Mouse (Mus musculus) heart, embryonic 11.5 days (tissue): ENCODE results near the gene Nrip3. TPM values are rescaled to one million over a fixed set of nuclear protein-coding genes. Genes with fewer than 3 reads are reported as not detected.

Source experiments
- ATAC-seq: fragments of 200-750 bp; cut with Nextera tagmentation; replicated peaks from 2 replicates; pipeline ENCODE4 v1.8.0; 2017; ENCODE audit warnings: moderate library complexity; ENCODE audit not compliant: insufficient number of reproducible peaks, low FRiP score, low TSS enrichment
- H3K27ac ChIP-seq: fragments of 300-500 bp; sonication (generic); 2 replicates; pipeline ENCODE4 v1.5.1; 2014; ENCODE audit warnings: mild to moderate bottlenecking, low read depth, low read length
- H3K27me3 ChIP-seq: fragments of 300-500 bp; sonication (generic); 2 replicates; pipeline ENCODE4 v1.6.1; 2014; ENCODE audit warnings: mild to moderate bottlenecking, low read length, mixed read lengths; ENCODE audit not compliant: control insufficient read depth, insufficient read depth
- H3K36me3 ChIP-seq: fragments of 300-500 bp; sonication (generic); 2 replicates; pipeline ENCODE4 v1.6.1; 2014; ENCODE audit warnings: mild to moderate bottlenecking, low read length, moderate library complexity, mixed read lengths; ENCODE audit not compliant: control insufficient read depth, insufficient read depth
- H3K4me1 ChIP-seq: fragments of 300-500 bp; sonication (generic); 2 replicates; pipeline ENCODE4 v1.6.1; 2014; ENCODE audit warnings: low read length; ENCODE audit not compliant: control insufficient read depth, insufficient read depth
- H3K4me2 ChIP-seq: fragments of 300-500 bp; sonication (generic); 2 replicates; pipeline ENCODE4 v1.6.1; 2014; ENCODE audit warnings: mild to moderate bottlenecking, moderate library complexity
- H3K4me3 ChIP-seq: fragments of 300-500 bp; sonication (generic); 2 replicates; pipeline ENCODE4 v1.5.1; 2014; ENCODE audit warnings: low read depth, low read length
- H3K9ac ChIP-seq: fragments of 300-500 bp; sonication (generic); 2 replicates; pipeline ENCODE4 v1.6.1; 2014; ENCODE audit warnings: mild to moderate bottlenecking, low read depth, low read length, moderate library complexity
- H3K9me3 ChIP-seq: fragments of 300-500 bp; sonication (generic); replicated peaks from 2 replicates; pipeline ENCODE4 v1.6.1; 2016; ENCODE audit warnings: low read length; ENCODE audit not compliant: control insufficient read depth
- WGBS: fragments of 180-500 bp; shearing (Covaris S2); extraction: QIAGEN DNeasy Blood & Tissue Kit; methylation state at CpG from one replicate; pipeline ENCODE4 v1.1.7; 2014; ENCODE audit not compliant: insufficient replicate concordance; 5-methylcytosine and 5-hydroxymethylcytosine counted together
- polyA plus RNA-seq: library from polyadenylated mRNA; unstranded; fragments of >200 nt; fragmentation: Nextera tagmentation; extraction: Ambion mirVana; gene quantifications from 2 replicates; pipeline ENCODE4 v1.2.1, GENCODE M21; 2014

Gene Nrip3
- 0.62 TPM in 2 replicates for polyA plus RNA-seq

DNA sequence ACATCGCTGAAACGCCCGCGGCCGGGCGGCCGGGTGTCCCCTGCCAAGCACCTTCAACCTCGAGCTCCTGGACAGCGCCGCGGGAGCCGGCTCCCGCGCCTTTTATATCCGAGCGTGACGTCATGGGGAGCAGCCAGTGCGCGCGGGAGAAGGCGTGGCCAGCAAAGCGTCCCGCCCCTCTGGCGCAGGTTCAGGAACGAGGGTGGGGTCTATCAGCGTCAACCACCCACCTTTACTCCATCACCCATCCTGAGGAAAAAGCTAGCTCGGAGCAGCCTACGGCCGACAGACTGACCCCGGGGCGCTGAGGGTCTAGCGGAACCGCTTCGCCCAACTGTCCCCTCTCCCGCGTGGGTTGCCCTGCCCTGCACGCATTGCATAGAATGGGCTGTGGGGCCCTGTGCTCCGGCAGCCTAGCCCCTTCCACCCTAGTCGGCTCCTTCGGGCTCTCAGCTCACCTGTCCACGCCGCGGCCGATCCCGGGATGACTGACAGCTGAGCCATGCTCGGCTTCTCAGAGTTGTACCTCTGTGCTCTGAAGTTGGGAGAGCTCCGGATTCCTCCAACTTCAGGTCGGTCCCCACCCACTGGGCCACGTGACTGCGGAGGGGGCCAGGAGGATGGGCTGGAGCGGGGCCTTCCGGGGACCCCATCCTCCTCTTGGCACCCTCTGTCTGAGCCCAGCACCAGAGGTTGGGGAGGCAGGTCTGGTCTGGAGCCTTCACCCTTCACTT, at the start of gene Nrip3:
Nrip3 (minus strand) TSS at position 556 of the 734 bp plus-strand sequence.
- H3K4me3 ChIP-seq, result peak within 1 kb of the TSS; percentile 56
- WGBS, result 2% methylated on average over 52 of the region's 52 CpGs
- ATAC-seq, result peak; percentile 83
- peak within 1 kb of the TSS; percentile 98 for H3K4me2 ChIP-seq
- peaks cover 38% of the 10 kb centered on the region for H3K27me3 ChIP-seq
- H3K4me1 ChIP-seq, result peaks cover 10% of the 10 kb centered on the region
- H3K9ac ChIP-seq, result peak within 1 kb of the TSS; percentile 56; the same call in 1 of the 2 replicates
- no peak within 1 kb of the TSS for H3K27ac ChIP-seq
- H3K36me3 ChIP-seq, result no peaks in the 10 kb centered on the region
- no peaks in the 10 kb centered on the region for H3K9me3 ChIP-seq

DNA sequence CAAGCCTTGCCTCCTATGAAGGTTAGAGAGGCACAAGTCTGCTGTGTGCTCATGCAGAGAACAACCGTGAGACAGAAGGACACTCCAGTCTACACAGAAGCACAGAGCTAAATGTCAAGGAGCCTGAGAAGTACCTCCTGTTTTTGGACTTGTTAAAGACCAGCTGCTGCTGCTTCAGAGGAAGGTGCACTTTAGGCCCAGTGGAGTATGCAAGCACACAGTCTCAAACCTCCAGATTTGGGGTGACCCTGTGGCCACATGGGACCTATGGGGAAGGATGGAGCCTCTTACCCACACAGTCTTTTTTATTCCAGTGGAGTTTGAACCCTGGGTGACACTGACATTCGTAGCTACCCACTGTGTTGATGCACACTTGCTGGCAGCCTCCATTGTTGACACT, 49.6 kb upstream of the Nrip3 start:
- Histone ChIP-seq H3K4me3 (no peak overlapping the region), H3K9me3 (no peaks in the 10 kb centered on the region), H3K4me1 (peaks cover 5% of the 10 kb centered on the region; the same call in 1 of the 2 replicates), H3K9ac (no peak overlapping the region), H3K36me3 (no peaks in the 10 kb centered on the region), H3K27ac (no peak overlapping the region), H3K27me3 (no peaks in the 10 kb centered on the region), H3K4me2 (no peak overlapping the region)
- ATAC-seq, result no peak
- 73% methylated on average over 2 of the region's 2 CpGs for WGBS

DNA sequence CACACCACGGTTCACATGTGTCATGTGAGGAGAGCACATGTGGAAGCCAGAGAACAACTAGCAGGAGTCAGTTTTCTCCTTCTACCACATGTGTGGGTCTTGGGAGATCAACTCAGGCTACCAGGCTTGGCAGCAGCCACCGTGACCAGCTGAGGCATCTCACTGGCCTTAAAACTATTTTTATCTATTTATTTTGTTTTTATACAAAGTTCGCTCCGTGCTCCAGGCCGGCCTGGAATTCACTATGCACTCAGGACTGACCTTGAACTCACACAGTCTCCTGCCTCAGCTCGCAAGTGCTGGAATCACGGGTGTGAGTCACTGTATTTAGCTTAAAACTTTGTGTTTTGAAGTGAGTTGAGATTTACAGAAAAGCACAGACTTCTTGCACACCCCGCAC, 45.1 kb upstream of the Nrip3 start:
- Histone ChIP-seq H3K27me3 (no peaks in the 10 kb centered on the region), H3K36me3 (no peaks in the 10 kb centered on the region), H3K4me3 (no peak overlapping the region), H3K9ac (no peak overlapping the region), H3K9me3 (no peaks in the 10 kb centered on the region), H3K4me1 (no peaks in the 10 kb centered on the region), H3K27ac (no peak overlapping the region), H3K4me2 (no peak overlapping the region)
- ATAC-seq, result no peak
- 69% methylated on average over 8 of the region's 8 CpGs for WGBS

DNA sequence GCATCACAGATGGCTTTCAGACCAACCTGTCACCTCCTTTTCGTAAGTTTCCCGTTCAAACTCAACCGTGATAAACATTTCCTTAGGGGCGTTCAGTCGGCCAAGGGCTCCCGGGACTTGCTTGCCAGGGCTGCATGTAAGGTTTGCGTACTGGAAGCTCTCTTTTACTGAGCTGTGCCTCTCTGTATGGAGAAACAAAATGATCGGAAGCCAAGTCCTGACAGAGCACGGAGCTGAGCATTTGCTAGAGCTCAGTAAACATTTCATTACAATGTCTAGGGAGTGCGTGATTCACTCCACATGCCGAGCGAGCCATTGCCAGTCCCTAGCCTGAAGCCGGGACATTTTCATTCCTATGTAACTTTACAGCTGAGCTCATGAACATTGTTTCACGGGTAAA, 43.5 kb upstream of the Nrip3 start:
- no peak overlapping the region for H3K27ac ChIP-seq
- 71% methylated on average over 14 of the region's 14 CpGs for WGBS
- no peaks in the 10 kb centered on the region for H3K36me3 ChIP-seq
- no peaks in the 10 kb centered on the region for H3K9me3 ChIP-seq
- no peak for ATAC-seq
- H3K27me3 ChIP-seq, result no peaks in the 10 kb centered on the region
- H3K4me2 ChIP-seq, result no peak overlapping the region
- H3K9ac ChIP-seq, result no peak overlapping the region
- H3K4me1 ChIP-seq, result no peaks in the 10 kb centered on the region
- no peak overlapping the region for H3K4me3 ChIP-seq

DNA sequence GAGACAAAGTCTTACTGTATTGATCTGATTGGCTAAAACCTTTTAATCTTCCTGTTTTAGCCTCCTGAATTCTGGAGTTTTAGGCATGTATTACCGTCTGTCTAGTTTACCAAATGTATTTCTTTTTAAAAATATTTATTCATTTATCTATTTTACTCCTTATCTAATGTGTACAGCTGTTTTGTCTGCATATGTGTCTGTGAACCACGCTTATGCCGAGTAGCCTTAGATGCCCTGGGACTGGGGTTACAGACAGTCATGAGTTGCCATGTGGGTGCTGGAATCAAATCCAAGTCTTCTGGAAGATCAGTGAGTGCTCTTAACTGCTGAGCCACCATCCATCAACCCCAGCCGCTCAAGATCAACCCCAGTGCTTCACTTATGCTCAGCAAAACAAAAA, 36.8 kb upstream of the Nrip3 start:
- no peak for ATAC-seq
- Histone ChIP-seq H3K4me2 (no peak overlapping the region), H3K4me3 (no peak overlapping the region), H3K27ac (no peak overlapping the region), H3K36me3 (no peaks in the 10 kb centered on the region), H3K9ac (no peak overlapping the region), H3K27me3 (no peaks in the 10 kb centered on the region), H3K9me3 (no peaks in the 10 kb centered on the region), H3K4me1 (no peaks in the 10 kb centered on the region)
- WGBS, result 74% methylated on average over 4 of the region's 4 CpGs

DNA sequence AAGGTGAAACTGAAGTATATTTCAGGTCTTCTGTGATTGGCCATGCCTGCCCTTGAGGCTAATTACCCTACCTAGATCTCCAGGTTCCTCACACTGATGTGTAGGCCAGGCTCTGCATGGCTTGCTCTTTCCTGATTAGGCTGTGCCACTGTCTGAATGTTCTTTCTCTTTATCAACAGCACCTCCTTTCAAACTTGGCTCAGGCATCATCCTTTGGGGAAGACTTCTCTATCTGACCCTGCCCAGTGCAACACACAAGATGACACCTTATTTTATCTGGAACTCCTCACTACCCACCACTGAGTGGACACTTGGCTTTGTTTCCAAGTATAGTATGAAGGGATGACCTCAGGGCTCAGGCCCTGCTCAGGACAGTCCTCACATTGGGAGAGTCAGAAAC, 36.1 kb upstream of the Nrip3 start:
- no peak overlapping the region; the same call in 1 of the 2 replicates for H3K27ac ChIP-seq
- no peaks in the 10 kb centered on the region for H3K9me3 ChIP-seq
- H3K36me3 ChIP-seq, result no peaks in the 10 kb centered on the region
- no peak overlapping the region for H3K4me3 ChIP-seq
- ATAC-seq, result no peak
- H3K4me2 ChIP-seq, result no peak overlapping the region
- no peaks in the 10 kb centered on the region for H3K4me1 ChIP-seq
- no peaks in the 10 kb centered on the region for H3K27me3 ChIP-seq
- no peak overlapping the region for H3K9ac ChIP-seq

DNA sequence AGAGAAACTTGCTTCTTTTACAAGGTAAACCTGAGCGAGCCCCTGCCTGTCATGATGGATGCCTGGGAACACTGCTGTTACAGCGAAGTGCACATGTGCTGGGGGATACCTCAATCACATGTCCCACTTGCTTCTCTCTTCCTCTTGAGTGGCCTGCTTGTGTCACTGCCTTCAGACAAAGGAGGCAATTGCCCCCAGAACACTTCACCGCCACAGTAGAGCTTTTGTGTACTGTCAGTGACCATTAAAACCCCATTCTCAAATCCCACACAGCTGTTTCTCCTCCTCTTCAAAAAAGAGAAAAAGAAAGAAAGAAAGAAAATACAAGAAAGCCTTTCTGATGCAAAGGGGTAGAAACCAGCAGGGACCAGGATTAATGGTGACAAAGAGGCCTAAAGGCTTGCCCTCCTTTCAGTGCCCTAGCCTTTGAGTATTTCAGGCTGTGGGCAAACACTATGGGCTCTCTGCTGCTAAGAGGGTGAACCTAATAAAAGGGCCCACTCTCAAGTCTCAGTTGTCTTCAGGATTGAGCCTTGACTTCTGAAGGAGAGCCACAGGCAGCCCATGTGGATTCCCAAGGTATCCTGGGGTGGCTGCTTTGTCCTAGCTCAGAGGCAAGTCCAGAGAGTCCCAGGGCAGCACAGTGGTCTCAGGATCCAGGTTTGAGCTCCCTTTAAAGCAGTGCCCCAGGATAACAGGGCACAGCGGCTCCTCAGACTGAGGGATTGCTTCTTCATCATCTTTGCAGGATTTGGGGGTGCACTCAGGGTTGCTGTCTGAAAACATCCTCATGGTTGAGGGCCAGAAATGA, 31.7 kb upstream of the Nrip3 start:
- Histone ChIP-seq H3K27me3 (no peaks in the 10 kb centered on the region), H3K9me3 (no peaks in the 10 kb centered on the region), H3K9ac (no peak overlapping the region), H3K36me3 (no peaks in the 10 kb centered on the region), H3K4me1 (no peaks in the 10 kb centered on the region), H3K4me2 (no peak overlapping the region), H3K4me3 (no peak overlapping the region), H3K27ac (no peak overlapping the region)
- WGBS, result 75% methylated on average over 4 of the region's 4 CpGs
- no peak for ATAC-seq

DNA sequence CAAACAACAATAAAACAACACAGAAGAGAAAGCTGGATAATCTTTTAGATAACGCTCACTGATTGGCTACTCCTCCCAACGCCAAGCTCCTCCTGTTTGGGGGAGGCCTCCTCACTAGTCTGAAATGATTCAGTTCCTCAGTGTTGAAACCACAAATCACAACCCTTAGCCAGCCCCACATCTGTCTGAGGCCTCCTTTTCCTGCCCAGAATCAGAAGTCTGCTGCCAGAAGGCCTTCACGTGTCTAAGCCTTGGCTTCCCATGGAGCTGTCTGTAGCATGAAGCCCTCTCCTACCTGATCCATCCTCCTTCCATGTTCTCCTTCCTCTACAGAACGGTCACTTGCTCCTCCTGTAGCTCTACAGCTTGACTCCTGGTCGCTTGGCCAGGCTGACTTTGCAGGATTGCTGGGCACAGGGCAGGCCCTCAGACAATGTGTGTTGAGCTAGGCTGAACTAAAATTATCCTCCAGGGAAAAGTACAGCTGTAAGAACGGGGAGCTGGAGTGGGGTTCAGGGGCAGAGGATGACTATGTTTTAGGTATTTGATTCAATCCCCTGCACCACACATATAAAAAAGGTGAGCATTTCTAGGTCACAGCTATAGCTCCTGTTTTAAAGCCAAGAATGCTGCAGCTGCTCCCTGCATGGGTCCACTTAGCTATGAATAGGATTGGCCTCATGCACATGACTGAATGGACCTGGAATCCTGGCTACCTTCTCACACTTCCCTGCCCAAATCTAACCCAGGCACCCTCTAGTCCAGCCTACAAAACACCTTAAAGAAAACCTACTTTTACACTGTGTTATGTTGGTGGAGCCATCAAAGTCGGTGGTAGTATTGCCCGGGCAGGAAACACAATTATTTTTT, 26.0 kb upstream of the Nrip3 start:
- H3K9ac ChIP-seq, result no peak overlapping the region
- no peaks in the 10 kb centered on the region for H3K36me3 ChIP-seq
- H3K9me3 ChIP-seq, result no peaks in the 10 kb centered on the region
- no peaks in the 10 kb centered on the region for H3K27me3 ChIP-seq
- WGBS, result 66% methylated on average over 8 of the region's 8 CpGs
- no peak overlapping the region for H3K27ac ChIP-seq
- ATAC-seq, result no peak
- H3K4me2 ChIP-seq, result no peak overlapping the region
- H3K4me1 ChIP-seq, result no peaks in the 10 kb centered on the region; the same call in 1 of the 2 replicates
- no peak overlapping the region for H3K4me3 ChIP-seq
